Mouse (Mus musculus) cerebellum, adult 2 months (tissue): ENCODE measurements around the gene Catsperg1. TPM values are rescaled to one million over a fixed set of nuclear protein-coding genes. Genes with fewer than 3 reads are reported as not detected.
"Not testable (repeated sequence)": the region's sequence is repeated elsewhere in the genome, so short reads cannot be mapped to it uniquely, and the experiment has no call there.

ENCODE experiments used
- DNase-seq, 2 experiments: peaks; one replicate each; pipeline ENCODE4 v3.0.0; 2021
- H3K27ac ChIP-seq: fragments of 200-500 bp; 2 replicates; pipeline ENCODE4 v1.5.1; 2012; ENCODE audit warnings: low read length, control low read depth, inconsistent platforms; ENCODE audit not compliant: insufficient read depth
- H3K27me3 ChIP-seq: fragments of 200-500 bp; 2 replicates; pipeline ENCODE4 v1.6.1; 2012; ENCODE audit warnings: inconsistent platforms, mild to moderate bottlenecking, low read length, moderate library complexity; ENCODE audit not compliant: control insufficient read depth, insufficient read depth
- H3K4me1 ChIP-seq: fragments of 200-500 bp; 2 replicates; pipeline ENCODE4 v1.6.1; 2011; ENCODE audit warnings: low read length; ENCODE audit not compliant: control insufficient read depth, insufficient read depth
- H3K4me3 ChIP-seq: fragments of 200-500 bp; replicated peaks from 2 replicates; pipeline ENCODE3; 2011; ENCODE audit warnings: mild to moderate bottlenecking, low read depth, low read length, control low read depth; ENCODE audit not compliant: insufficient read depth
- CTCF ChIP-seq: fragments of 200-500 bp; IDR thresholded peaks from 2 replicates; pipeline ENCODE4 v1.5.1; 2011; ENCODE audit warnings: low read depth, mild to moderate bottlenecking, control low read depth, low read length, moderate library complexity, borderline replicate concordance; ENCODE audit not compliant: insufficient read depth
- POLR2A ChIP-seq: fragments of 200-500 bp; IDR thresholded peaks from 2 replicates; pipeline ENCODE4 v1.6.1; 2011; ENCODE audit warnings: low read length, control low read depth, borderline replicate concordance; ENCODE audit not compliant: insufficient read depth
- WGBS: fragments of 180-500 bp; shearing (Covaris S2); methylation state at CpG from one replicate; pipeline ENCODE4 v1.1.7; 2018; 5-methylcytosine and 5-hydroxymethylcytosine counted together
- polyA plus RNA-seq: library from polyadenylated mRNA; depleted of rRNA; stranded (reverse); fragments of >200 nt; gene quantifications from 2 replicates; pipeline ENCODE4 v1.2.3, GENCODE M21; 2012; rRNA removed

Gene Catsperg1
- polyA plus RNA-seq, 1 experiment = 1.0 TPM

DNA sequence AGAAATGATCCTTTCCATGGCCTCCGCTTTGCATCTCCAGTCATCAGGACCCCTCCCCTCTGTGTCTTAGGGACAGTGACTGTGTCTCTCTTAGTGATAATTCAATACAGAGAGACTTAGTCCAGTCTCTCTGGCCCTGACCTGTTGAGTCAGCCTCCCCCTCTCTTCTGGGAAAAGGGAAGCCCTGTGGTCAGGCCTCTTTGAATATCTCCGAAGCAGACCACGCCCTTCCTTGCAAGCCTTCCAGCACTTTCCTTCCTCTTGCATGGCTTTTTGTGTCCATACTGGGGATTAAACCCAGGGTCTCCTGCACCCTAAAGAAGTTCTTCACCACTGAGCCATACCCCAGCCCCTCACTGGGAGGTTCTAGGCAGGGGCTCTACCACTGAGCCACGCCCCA lies 69.8 kb downstream of the Catsperg1 start:
- 85% methylated on average over 4 of the region's 4 CpGs for WGBS
- H3K27ac ChIP-seq = no peak overlapping the region
- H3K4me3 ChIP-seq = no peak overlapping the region
- TF ChIP-seq POLR2A (no peak), CTCF (no peak)
- DNase-seq = no peak
- no peaks in the 10 kb centered on the region for H3K27me3 ChIP-seq
- H3K4me1 ChIP-seq = no peaks in the 10 kb centered on the region

DNA sequence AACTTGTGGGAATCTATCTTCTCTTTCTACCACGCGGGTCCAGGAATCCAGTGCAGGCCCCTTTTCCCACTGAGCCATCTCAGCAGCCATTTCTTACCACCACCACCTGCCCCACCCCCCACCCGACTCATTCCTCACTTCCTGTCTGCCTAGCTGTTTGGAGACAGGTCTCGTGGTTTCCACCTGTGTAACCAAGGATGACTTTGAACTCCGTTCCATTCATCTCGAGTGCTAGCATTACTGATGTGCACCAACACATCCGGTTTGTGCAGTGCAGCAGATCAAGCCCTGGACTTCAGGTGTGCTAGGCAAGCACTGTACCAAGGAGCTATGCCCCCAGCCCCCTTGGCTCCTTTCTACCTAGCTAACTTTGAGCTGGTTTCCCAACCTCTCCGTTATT lies 72.4 kb downstream of the Catsperg1 start:
- no peak for DNase-seq
- no peak for TF ChIP-seq POLR2A
- TF ChIP-seq CTCF = no peak
- no peaks in the 10 kb centered on the region; the same call in 1 of the 2 replicates for H3K27me3 ChIP-seq
- no peak overlapping the region for H3K4me3 ChIP-seq
- H3K27ac ChIP-seq = no peak overlapping the region
- WGBS = 84% methylated on average over 8 of the region's 8 CpGs
- H3K4me1 ChIP-seq = no peaks in the 10 kb centered on the region

DNA sequence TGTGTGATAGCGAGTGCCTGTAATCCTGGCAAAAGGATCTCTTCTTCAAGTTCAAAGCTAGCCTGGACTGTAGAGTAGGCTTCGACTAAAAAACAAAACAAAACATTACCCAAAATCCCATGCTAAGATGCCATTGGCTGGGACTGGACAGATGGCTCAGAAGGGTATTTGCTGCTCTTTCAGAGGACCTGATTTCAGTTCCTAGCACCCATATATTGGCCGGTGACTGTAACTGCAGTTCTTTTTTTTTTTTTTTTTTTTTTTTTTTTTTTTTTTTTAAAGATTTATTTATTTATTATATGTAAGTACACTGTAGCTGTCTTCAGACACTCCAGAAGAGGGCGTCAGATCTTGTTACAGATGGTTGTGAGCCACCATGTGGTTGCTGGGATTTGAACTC lies 74.6 kb downstream of the Catsperg1 start:
- not testable (repeated sequence) for H3K4me1 ChIP-seq, H3K27ac ChIP-seq, DNase-seq, H3K27me3 ChIP-seq, H3K4me3 ChIP-seq
- 92% methylated on average over 3 of the region's 4 CpGs for WGBS

- TF ChIP-seq POLR2A = no peak
- no peak for TF ChIP-seq CTCF
- DNase-seq = no peak
- H3K4me1 ChIP-seq = no peaks in the 10 kb centered on the region
- peaks cover 2% of the 10 kb centered on the region; the same call in 1 of the 2 replicates for H3K27me3 ChIP-seq
- WGBS = 37% methylated on average over 16 of the region's 16 CpGs
- H3K4me3 ChIP-seq = no peak overlapping the region
- H3K27ac ChIP-seq = no peak overlapping the region
Measured at GRCm38 (mm10) chr7:29137429-29137828, 76.4 kb downstream of the Catsperg1 start.

GRCm38 (mm10) chr7:29134693-29135386 lies 79.0 kb downstream of the Catsperg1 start, which contains the start of gene Rasgrp4:
Rasgrp4 (plus strand) TSS chr7:29134851.
- no peak for TF ChIP-seq POLR2A
- TF ChIP-seq CTCF = no peak
- DNase-seq = no peak
- WGBS = 0% methylated on average over 12 of the region's 20 CpGs
- Histone ChIP-seq H3K4me3 (no peak within 1 kb of the TSS), H3K4me1 (no peaks in the 10 kb centered on the region), H3K27ac (no peak within 1 kb of the TSS), H3K27me3 (peaks cover 2% of the 10 kb centered on the region; the same call in 1 of the 2 replicates)

GRCm38 (mm10) chr7:29134230-29134629 lies 79.6 kb downstream of the Catsperg1 start:
- Histone ChIP-seq H3K27ac (no peak overlapping the region), H3K4me1 (no peaks in the 10 kb centered on the region), H3K4me3 (no peak overlapping the region), H3K27me3 (peaks cover 2% of the 10 kb centered on the region; the same call in 1 of the 2 replicates)
- TF ChIP-seq CTCF = no peak
- 21% methylated on average over 4 of the region's 4 CpGs for whole genome bisulfite sequencing
- no peak for DNase-seq

Other genes with a start within 250 kb of the Catsperg1 start
- 322 and 331 TPM in 2 replicates for gene Eif3k, start 232.2 kb downstream of the Catsperg1 start, polyA plus RNA-seq
- 1.2 and 1.3 TPM in 2 replicates for gene Map4k1, start 232.0 kb downstream of the Catsperg1 start, polyA plus RNA-seq
- gene Ryr1, start 88.9 kb downstream of the Catsperg1 start, polyA plus RNA-seq = 9.5 and 12.1 TPM in 2 replicates
- 1.2 and 1.5 TPM in 2 replicates for gene Rasgrp4, start 79.2 kb downstream of the Catsperg1 start, polyA plus RNA-seq
- gene Fam98c, start 57.8 kb downstream of the Catsperg1 start, polyA plus RNA-seq = 76.2 and 81.4 TPM in 2 replicates
- 0.86 and 1.1 TPM in 2 replicates for gene Ggn, start 43.8 kb downstream of the Catsperg1 start, polyA plus RNA-seq
- gene Spred3, start 43.6 kb downstream of the Catsperg1 start, polyA plus RNA-seq = 22.5 and 25.4 TPM in 2 replicates
- gene Psmd8, start 33.3 kb downstream of the Catsperg1 start, polyA plus RNA-seq = 239 and 249 TPM in 2 replicates
- gene Kcnk6, start 18.5 kb upstream of the Catsperg1 start, polyA plus RNA-seq = 0.57 and 0.62 TPM in 2 replicates
- 131 and 143 TPM in 2 replicates for gene Yif1b, start 24.3 kb upstream of the Catsperg1 start, polyA plus RNA-seq
- gene 2200002D01Rik, start 34.4 kb upstream of the Catsperg1 start, polyA plus RNA-seq = 0.38 and 0.48 TPM in 2 replicates
- 46.2 and 54.9 TPM in 2 replicates for gene Spint2, start 67.9 kb upstream of the Catsperg1 start, polyA plus RNA-seq
- 81.8 and 99.7 TPM in 2 replicates for gene Ppp1r14a, start 75.3 kb upstream of the Catsperg1 start, polyA plus RNA-seq
- 28.3 and 29.8 TPM in 2 replicates for gene Dpf1, start 89.9 kb upstream of the Catsperg1 start, polyA plus RNA-seq